Mouse (Mus musculus): ENCODE data around the gene Tppp3. TPM values are rescaled to one million over a fixed set of nuclear protein-coding genes. Genes with fewer than 3 reads are reported as not detected.

Gene Tppp3
- polyA plus RNA-seq, 1 experiment from 2014 or later = 39.3 TPM

DNA sequence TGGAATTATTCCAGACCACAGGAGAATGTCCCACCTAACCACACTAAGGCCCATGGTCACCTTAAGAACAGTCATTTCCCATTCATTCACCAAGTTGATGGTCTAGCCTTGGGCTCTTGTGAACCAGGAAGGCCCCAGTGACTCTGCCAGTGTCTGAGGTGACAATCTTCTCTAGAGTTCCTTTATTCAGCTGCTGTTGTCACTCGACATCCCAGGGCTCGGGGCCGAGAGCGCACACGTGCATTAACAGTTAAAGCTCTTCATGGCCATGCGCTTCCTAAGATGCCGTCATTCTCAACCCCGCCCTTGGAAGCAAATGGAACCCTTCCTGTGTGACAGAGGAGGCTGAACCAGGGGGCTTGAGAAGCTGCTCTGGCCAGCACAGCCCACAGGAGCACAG lies 10.8 kb upstream of the Tppp3 start:
- H3K36me3 ChIP-seq = no peaks in the 10 kb centered on the region
- H3K4me3 ChIP-seq (replicated peaks) = no peak overlapping the region
- no peak overlapping the region for H3K9ac ChIP-seq
- no peak for ATAC-seq
- H3K4me1 ChIP-seq (replicated peaks) = no peaks in the 10 kb centered on the region
- H3K9me3 ChIP-seq = no peaks in the 10 kb centered on the region
- no peak overlapping the region for H3K4me2 ChIP-seq (replicated peaks)
- no peaks in the 10 kb centered on the region for H3K27me3 ChIP-seq (replicated peaks)
- H3K27ac ChIP-seq = no peak overlapping the region
- WGBS = 84% methylated on average over 8 of the region's 8 CpGs

DNA sequence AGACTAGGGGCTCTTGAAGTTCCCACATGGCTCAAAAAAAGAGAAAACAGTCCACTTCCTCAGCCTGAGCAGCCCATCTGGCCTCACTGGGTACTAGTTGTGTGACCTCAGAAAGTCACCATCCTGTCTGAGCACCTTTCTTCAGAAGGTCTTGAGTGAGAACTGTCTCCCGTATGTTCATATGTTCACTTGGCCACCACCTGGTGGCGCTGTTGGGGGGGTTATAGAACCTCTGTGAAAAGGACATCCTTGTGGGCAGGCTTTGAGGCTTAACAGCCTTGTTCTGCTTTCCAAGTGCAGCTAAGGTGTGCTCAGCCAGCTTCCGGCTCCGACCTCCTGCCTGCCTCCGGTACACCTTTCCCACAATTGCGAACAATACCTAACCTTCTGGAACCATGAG lies 10.1 kb upstream of the Tppp3 start:
- H3K27ac ChIP-seq = no peak overlapping the region
- H3K36me3 ChIP-seq = no peaks in the 10 kb centered on the region
- WGBS = 78% methylated on average over 6 of the region's 6 CpGs
- no peak for ATAC-seq
- no peak overlapping the region for H3K4me2 ChIP-seq (replicated peaks)
- H3K4me1 ChIP-seq (replicated peaks) = peaks cover 4% of the 10 kb centered on the region; the same call in 1 of the 2 replicates
- no peaks in the 10 kb centered on the region for H3K27me3 ChIP-seq (replicated peaks)
- no peak overlapping the region for H3K9ac ChIP-seq
- H3K9me3 ChIP-seq = no peaks in the 10 kb centered on the region
- no peak overlapping the region for H3K4me3 ChIP-seq (replicated peaks)

DNA sequence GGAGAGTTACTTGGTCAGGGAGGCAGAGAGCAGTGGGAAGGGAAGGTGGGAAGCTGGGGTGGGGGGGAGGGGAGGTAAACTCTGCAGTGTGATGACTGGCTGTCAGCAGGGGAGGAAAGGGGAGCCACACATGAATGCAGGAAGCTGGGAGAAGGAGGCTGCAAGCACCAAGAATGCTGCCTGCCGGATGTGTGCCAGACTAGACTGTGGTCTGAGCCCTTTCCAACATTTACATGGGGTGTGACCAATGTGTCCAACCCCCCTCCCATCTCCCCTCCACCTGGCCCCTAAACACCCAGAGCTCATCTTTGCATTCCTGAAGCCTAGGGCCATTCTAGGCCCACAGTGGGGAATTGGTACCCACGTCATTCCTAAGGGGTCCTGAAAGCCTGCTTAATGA lies 9.7 kb upstream of the Tppp3 start:
- Histone ChIP-seq H3K9me3 (no peaks in the 10 kb centered on the region), H3K9ac (no peak overlapping the region), H3K4me2 (replicated peaks) (no peak overlapping the region), H3K27me3 (replicated peaks) (no peaks in the 10 kb centered on the region), H3K4me3 (replicated peaks) (no peak overlapping the region), H3K4me1 (replicated peaks) (peaks cover 4% of the 10 kb centered on the region; the same call in 1 of the 2 replicates), H3K27ac (no peak overlapping the region), H3K36me3 (no peaks in the 10 kb centered on the region)
- 49% methylated on average over 2 of the region's 2 CpGs for WGBS
- ATAC-seq = no peak

DNA sequence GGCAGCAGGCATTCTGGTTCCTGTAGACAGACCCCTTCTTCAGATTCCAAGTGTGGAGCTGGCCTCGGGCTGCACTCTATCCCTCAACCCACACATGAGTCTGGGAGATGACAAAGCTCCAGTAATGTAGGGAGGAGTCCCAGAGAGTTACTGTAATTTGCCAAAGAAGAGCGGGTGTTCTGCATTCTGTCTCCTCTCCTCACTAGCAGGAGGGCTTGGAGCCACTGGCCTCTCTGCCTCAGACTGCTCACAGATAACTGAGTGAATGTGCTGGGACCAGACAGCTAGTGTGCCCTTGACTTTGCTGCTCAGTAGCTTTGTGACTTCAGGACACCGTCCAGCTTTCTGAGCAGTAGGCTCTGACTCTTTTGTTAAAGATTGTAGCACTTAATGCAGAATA lies 6.5 kb upstream of the Tppp3 start:
- H3K27ac ChIP-seq = no peak overlapping the region
- H3K4me3 ChIP-seq (replicated peaks) = no peak overlapping the region
- no peaks in the 10 kb centered on the region; the same call in 1 of the 2 replicates for H3K27me3 ChIP-seq (replicated peaks)
- ATAC-seq = no peak
- peaks cover 17% of the 10 kb centered on the region for H3K4me1 ChIP-seq (replicated peaks)
- H3K9ac ChIP-seq = no peak overlapping the region
- H3K4me2 ChIP-seq (replicated peaks) = no peak overlapping the region
- H3K9me3 ChIP-seq = no peaks in the 10 kb centered on the region
- 73% methylated on average over 3 of the region's 3 CpGs for WGBS
- H3K36me3 ChIP-seq = no peaks in the 10 kb centered on the region

DNA sequence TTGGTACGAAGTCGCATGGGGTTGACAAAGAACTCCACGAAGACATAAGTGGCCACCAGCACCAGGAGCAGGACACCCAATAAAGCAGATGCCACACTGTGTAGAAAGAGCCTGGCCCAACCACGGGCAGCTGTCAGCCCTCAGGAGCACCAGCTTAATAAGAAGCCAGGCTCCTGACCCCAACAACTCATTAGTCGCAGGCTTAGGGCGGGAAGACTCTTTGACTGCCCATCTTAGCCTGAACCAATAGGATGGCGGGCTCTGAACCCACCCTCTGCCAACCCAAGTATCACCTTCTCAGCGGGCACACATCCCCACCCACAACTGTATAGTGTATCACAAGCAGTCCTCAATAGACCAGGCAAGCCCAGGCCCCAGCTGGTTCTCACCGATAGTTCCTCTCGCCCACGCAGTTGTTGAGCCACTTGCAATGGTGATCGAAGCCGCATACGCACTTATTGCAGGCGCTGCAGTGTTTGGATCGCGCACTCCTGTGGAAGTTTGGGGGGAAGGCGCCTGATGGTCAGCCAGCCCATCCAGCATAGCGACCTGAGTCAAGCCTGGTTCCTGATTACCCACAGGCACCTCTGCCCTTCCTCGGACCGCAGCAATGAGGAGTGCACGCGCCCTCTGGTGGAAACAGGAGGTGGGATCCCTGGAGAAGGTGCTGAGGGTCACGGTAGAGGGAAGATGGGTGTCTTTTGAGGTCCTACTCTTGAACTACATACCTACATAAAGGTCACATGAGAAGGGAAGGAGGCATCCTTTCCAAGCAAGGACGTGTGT lies 5.5 kb upstream of the Tppp3 start:
- Histone ChIP-seq H3K4me2 (replicated peaks) (no peak overlapping the region), H3K4me3 (replicated peaks) (no peak overlapping the region), H3K27ac (no peak overlapping the region), H3K36me3 (no peaks in the 10 kb centered on the region), H3K9ac (no peak overlapping the region), H3K4me1 (replicated peaks) (peaks cover 22% of the 10 kb centered on the region), H3K9me3 (no peaks in the 10 kb centered on the region), H3K27me3 (replicated peaks) (no peaks in the 10 kb centered on the region; the same call in 1 of the 2 replicates)
- WGBS = 44% methylated on average over 25 of the region's 25 CpGs
- ATAC-seq = no peak

DNA sequence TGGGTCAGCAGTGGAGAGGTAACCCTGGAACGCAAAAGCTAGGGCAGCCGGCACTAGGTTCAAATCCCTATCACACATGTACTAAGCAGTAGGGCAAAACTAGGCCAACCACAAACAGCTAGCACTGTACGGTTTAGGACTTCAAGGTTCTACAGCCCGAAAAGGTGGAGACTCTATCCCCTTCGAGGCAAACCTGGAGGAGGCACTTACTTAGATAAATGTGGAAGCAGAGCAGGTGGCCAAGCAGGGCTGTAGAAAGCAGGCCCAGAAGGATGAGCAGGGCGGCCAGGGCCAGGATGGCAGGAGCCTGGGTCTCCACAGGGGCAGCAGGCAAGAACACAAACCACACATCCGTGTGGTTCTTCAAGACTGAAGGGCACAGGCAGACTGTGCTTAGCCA lies 4.8 kb upstream of the Tppp3 start:
- H3K9me3 ChIP-seq = no peaks in the 10 kb centered on the region
- 93% methylated on average over 7 of the region's 7 CpGs for WGBS
- no peak for ATAC-seq
- no peaks in the 10 kb centered on the region; the same call in 1 of the 2 replicates for H3K27me3 ChIP-seq (replicated peaks)
- no peak overlapping the region for H3K27ac ChIP-seq
- H3K4me3 ChIP-seq (replicated peaks) = no peak overlapping the region
- H3K9ac ChIP-seq = no peak overlapping the region
- peaks cover 27% of the 10 kb centered on the region for H3K4me1 ChIP-seq (replicated peaks)
- H3K4me2 ChIP-seq (replicated peaks) = no peak overlapping the region
- no peaks in the 10 kb centered on the region for H3K36me3 ChIP-seq

DNA sequence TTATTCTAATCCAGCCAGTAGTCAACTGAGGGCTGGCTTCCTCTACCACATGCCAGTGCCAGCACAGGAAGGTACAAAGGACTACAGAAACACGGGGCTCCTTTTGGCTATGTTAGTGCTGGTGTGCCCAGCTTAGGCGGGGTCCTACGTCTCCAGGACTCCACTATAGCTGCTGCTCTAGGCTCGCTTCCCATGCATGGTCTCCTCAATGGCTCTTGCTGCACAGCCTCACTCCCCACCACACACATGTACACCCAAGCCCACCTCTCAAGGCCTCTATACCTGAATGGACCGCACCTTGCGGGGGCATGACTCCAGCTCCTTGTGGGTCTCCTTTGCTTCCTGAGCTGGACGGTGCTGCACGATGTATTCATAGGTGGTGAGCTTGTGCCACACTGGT lies 4.4 kb upstream of the Tppp3 start:
- ATAC-seq = no peak
- Histone ChIP-seq H3K9ac (no peak overlapping the region), H3K4me3 (replicated peaks) (no peak overlapping the region), H3K36me3 (no peaks in the 10 kb centered on the region), H3K9me3 (no peaks in the 10 kb centered on the region), H3K27ac (no peak overlapping the region), H3K27me3 (replicated peaks) (no peaks in the 10 kb centered on the region; the same call in 1 of the 2 replicates), H3K4me1 (replicated peaks) (peaks cover 30% of the 10 kb centered on the region), H3K4me2 (replicated peaks) (no peak overlapping the region)
- 92% methylated on average over 8 of the region's 8 CpGs for WGBS

DNA sequence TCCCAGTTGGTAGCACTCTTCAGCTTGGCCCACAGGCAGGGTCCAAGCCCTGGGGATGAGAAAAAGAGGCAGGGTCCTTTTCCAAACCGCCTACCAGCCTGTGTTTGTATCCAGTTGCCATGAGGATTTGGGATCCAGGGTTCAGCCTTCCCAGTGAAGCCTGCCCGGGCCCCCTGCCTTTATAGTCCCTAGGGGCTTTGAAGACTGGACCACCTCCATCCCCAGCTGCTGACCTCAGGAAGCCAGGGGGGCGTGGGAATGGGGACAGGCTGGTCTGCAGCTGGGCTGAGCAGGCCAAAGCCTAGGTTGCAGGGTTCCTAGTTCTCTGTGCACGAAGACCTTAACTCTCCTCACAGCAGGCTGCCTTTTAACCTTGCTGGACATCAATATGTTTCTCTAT lies 3.9 kb upstream of the Tppp3 start:
- Histone ChIP-seq H3K9me3 (no peaks in the 10 kb centered on the region), H3K27ac (no peak overlapping the region), H3K27me3 (replicated peaks) (no peaks in the 10 kb centered on the region; the same call in 1 of the 2 replicates), H3K4me1 (replicated peaks) (peaks cover 35% of the 10 kb centered on the region), H3K36me3 (no peaks in the 10 kb centered on the region), H3K9ac (no peak overlapping the region), H3K4me2 (replicated peaks) (no peak overlapping the region), H3K4me3 (replicated peaks) (no peak overlapping the region)
- no peak for ATAC-seq
- 74% methylated on average over 4 of the region's 4 CpGs for WGBS

DNA sequence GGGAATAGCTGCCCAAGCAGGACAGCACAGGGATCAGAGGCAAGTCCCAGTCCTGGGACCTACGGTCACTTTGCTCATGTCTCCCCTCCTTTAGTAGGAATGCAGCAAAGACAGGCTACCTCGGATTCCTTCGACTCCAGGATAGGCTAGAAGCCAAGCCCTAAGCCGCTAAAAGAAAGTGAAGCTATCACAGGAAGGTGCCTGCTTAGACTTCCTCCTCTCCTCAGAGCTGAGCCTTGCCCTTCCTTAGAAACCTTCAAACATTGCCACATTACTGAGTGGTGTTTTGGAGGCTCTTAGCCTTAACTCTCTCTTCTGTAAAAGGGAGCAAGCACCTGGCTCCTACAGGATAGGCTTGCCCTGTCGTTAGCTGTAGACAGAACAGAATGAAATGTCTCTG lies 3.4 kb upstream of the Tppp3 start:
- H3K36me3 ChIP-seq = no peaks in the 10 kb centered on the region
- no peak for ATAC-seq
- no peaks in the 10 kb centered on the region for H3K9me3 ChIP-seq
- 0 out of 2 replicates have a peak overlapping the region, but pooled peaks have one; percentile 10 for H3K9ac ChIP-seq
- no peak overlapping the region for H3K27ac ChIP-seq
- WGBS = 29% methylated on average over 5 of the region's 5 CpGs
- peak overlapping the region; percentile 36 for H3K4me2 ChIP-seq (replicated peaks)
- H3K4me1 ChIP-seq (replicated peaks) = peaks cover 39% of the 10 kb centered on the region
- H3K27me3 ChIP-seq (replicated peaks) = no peaks in the 10 kb centered on the region; the same call in 1 of the 2 replicates
- H3K4me3 ChIP-seq (replicated peaks) = no peak overlapping the region

DNA sequence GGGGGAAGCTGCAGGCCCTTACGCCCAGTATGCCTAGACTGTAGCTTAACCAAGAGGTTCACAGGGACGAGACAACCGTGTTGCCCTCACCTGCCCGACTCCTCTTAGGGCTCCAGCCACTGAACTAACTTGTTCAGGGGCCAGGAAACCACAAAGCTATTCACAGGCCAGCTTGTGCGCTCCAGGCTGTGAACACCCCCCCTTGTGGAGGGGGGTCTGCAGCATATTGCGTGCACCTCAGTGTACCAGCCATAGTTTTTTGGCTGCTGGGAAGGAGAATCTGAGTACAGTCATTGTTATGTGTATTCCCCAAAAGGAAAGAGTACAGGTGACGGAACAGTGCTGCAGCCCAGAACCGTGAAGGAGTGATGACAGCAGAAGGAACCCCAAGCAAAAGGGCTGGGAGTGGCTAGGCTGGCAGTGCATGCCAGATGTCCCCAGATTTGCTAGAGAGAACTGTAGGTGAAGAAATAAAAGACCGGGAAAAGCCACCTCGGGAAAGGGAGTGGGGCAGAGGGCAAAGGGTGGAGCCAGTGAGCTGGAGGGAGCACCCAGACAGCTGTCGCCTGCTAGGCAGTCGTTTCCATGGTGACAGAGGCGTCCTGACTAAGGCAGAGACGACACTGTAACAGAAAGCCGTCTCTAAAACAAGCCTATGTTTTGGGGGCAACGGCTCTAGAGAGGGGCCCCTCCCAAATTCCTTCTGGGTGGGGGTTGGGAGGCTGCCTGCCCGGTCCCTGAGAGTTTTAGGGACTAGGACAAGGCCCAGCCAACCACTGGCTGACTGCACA lies 2.7 kb upstream of the Tppp3 start:
- H3K4me3 ChIP-seq (replicated peaks) = no peak overlapping the region
- 33% methylated on average over 17 of the region's 17 CpGs for WGBS
- peaks cover 45% of the 10 kb centered on the region for H3K4me1 ChIP-seq (replicated peaks)
- H3K27ac ChIP-seq = no peak overlapping the region
- no peaks in the 10 kb centered on the region for H3K9me3 ChIP-seq
- H3K4me2 ChIP-seq (replicated peaks) = peak overlapping the region; percentile 36
- peak; percentile 52 for ATAC-seq
- H3K27me3 ChIP-seq (replicated peaks) = no peaks in the 10 kb centered on the region; the same call in 1 of the 2 replicates
- peak overlapping the region; percentile 10; the same call in 1 of the 2 replicates for H3K9ac ChIP-seq
- no peaks in the 10 kb centered on the region for H3K36me3 ChIP-seq

DNA sequence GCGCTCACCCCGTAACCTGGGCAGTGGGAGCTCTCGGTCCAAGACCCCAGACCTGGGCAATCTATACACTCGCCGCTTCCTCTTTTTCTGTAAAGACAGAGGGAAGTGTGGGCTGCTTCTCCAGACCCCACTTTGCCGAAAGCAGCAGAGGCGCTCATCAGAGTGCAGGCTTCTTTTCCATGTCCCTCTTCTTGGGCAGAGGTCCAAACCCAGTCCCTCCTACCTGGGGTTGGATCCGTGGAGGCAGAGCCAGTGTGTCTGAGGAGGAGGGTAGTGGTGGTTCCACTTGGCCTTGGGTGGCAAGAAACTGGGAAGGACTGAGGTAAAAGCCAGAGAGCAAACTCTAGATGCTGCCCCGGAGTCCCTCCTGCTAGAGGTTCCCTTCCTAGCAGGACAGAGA lies 1.7 kb upstream of the Tppp3 start:
- H3K27me3 ChIP-seq (replicated peaks) = no peaks in the 10 kb centered on the region; the same call in 1 of the 2 replicates
- H3K4me2 ChIP-seq (replicated peaks) = no peak overlapping the region
- no peaks in the 10 kb centered on the region for H3K9me3 ChIP-seq
- H3K9ac ChIP-seq = no peak overlapping the region
- no peak for ATAC-seq
- H3K4me3 ChIP-seq (replicated peaks) = no peak overlapping the region
- WGBS = 72% methylated on average over 9 of the region's 9 CpGs
- no peaks in the 10 kb centered on the region for H3K36me3 ChIP-seq
- no peak overlapping the region for H3K27ac ChIP-seq
- H3K4me1 ChIP-seq (replicated peaks) = peaks cover 45% of the 10 kb centered on the region

DNA sequence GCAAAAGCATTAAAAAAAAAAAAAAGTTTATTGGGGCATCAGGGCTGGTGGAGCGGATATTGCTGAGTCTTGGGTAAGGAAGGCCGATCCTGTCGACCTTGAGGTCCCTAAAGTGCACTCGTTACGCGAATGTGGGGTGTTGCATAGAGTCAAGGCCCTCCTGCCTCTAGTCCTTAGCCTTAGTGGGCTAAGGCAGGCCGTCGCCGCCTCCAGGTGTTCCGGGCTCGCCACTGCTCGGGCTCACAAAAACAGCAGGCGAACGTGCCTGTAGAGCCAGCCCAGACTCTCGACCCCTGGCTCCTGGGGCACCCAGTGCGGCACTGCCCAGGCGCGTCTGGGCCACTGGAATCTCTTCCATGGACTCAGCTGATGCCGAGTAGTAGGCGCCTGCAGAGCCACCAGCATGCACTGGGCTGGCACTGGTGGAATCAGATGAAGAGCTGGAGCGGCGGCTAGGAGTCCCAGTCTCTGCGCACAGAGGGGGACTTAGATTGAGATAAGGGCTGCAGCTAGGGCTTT lies 1.1 kb upstream of the Tppp3 start:
- Histone ChIP-seq H3K27ac (no peak overlapping the region), H3K27me3 (replicated peaks) (no peaks in the 10 kb centered on the region; the same call in 1 of the 2 replicates), H3K9me3 (no peaks in the 10 kb centered on the region), H3K36me3 (no peaks in the 10 kb centered on the region), H3K4me3 (replicated peaks) (no peak overlapping the region), H3K4me2 (replicated peaks) (no peak overlapping the region), H3K9ac (no peak overlapping the region), H3K4me1 (replicated peaks) (peaks cover 45% of the 10 kb centered on the region)
- 47% methylated on average over 23 of the region's 23 CpGs for whole genome bisulfite sequencing
- ATAC-seq = no peak
